Mouse (Mus musculus) urinary bladder, postnatal 25 days (tissue): Measurements from ENCODE around the gene E130308A19Rik.

Experiments used
- DNase-seq: peaks from one replicate; pipeline ENCODE4 v3.0.0; 2022; ENCODE audit warnings: low spot score

E130308A19Rik gene

DNA sequence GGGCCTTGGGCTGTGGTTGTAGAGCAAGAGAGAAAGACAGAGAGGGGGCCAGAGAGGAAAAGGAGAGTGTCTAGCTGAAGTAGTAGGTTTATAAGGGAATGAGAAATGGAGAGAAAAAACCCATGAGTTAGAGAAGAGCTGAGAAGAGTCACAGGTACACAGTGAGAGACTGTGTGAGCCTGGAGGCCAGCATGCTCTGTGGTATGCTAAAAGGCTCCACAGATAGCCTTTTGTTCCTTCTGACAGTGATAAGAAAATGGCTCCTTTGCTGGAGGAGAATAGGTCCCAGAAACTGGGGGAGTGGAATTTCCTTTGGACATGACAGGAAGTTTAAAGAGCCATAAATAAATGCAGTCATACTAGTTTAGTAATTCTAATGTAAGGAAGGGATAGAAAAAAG lies 13.2 kb downstream of the E130308A19Rik start:
- DNase-seq, result no peak

DNA sequence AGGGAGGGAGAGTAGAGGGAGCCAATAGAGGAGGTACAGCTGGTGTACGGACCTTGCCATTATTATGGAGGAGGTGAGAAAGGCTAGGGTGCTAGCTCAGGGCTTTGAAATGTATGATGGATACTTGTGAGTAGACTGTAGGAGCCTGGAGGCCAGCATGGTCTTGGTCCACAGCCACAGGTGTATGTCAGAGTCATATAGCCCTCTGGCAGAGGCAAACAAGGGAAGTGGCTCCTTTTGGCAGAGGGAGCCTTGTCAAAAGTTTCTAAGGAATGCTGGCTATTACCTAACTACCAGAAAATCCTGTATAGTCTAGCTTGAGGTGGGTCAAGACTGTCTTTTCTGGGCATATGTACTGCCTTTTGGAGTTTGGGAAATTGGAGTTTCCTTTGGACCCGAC lies 14.7 kb downstream of the E130308A19Rik start:
- DNase-seq, result no peak

DNA sequence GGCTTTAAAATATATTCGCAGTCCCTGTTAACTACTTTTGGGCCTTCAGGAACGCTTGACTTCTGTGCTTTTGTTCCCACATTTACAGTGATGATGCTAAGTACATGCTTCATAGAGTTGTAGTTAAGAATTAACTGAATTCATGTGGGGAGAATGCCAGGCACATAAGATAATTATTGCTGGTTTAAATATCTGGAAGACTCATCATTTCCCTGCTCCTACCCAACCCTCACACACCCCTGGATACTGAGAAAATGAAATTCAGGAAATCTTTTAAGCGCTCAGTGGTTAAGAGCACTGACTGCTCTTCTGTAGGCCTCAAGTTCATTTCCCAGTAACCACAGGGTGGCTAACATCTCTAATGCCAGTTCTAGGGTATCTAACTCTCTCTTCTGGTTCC lies 16.0 kb downstream of the E130308A19Rik start:
- DNase-seq, result no peak

DNA sequence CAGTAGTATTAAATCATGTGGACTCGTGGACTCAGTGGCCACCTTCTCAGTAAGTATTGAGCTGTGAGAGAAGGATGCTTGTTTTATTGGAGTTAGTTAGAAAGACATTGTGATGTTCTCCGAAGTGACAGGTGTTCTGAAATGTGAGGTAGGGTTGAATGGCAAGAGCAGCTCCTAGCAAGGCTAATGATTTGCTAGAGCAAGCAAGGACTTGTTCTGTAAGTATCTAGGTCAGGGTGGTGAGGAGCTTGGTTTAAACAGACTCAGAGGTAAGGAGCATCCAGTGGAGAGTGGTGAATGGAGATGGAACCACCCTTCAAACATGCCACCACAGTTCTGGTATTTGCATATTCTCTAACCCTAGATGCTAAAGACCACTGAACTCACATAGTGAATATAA lies 16.6 kb downstream of the E130308A19Rik start:
- DNase-seq, result no peak

DNA sequence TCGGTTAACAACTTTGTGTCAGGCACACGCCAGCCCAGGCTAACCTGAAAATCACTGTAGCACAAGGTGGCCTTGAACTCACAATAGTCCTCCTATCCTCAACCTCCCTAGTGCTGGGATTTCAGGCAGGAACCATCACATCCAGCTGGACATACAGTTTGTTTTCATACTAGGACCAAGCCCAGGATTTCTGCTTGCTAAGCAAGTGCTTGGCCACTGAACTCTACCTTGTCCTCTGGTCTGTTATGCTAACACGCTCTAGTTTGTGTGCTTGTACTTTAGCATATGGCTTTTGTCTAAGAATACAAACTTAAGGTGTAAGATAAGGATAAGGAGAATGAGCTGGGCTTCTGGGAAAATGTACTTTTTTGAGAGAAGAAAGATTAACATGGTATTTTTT lies 18.4 kb downstream of the E130308A19Rik start:
- DNase-seq, result no peak

DNA sequence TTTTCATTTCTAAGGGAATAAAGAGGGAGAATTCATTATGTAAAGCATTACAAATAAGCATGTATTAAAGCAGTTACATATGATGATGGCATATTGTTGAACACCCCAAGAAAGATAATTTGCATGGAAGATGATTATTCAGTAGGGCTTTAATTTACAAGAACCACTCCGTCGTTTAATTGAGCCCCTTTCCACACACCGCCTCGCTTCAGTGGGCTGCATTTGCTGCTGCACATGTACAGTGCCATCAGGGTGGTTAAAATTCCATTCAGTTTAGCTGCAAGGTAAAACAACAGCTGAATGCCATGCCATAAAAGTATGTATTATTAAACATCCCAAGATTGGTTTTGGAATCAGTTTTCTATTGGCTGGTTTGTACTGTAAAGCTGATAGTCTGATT lies 19.0 kb downstream of the E130308A19Rik start:
- no peak for DNase-seq

DNA sequence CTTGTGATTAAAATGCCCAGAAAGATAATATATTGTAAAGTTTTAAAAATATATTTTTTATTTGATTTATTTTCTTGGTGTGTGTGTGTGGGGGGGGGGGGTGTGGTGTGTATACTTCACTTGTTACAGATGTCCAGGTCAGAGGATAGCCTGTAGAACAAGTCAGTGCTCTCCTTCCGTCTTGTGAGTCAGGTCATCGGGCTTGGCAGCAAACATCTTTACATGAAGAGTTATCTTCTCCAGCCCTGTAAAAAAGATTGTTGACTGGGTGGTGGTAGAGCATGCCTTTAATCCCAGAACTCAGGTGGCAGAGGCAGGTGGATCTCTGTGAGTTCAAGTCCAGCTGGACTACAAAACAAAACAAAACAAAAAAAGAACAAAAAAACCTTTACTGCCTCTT lies 19.6 kb downstream of the E130308A19Rik start:
- no peak for DNase-seq

DNA sequence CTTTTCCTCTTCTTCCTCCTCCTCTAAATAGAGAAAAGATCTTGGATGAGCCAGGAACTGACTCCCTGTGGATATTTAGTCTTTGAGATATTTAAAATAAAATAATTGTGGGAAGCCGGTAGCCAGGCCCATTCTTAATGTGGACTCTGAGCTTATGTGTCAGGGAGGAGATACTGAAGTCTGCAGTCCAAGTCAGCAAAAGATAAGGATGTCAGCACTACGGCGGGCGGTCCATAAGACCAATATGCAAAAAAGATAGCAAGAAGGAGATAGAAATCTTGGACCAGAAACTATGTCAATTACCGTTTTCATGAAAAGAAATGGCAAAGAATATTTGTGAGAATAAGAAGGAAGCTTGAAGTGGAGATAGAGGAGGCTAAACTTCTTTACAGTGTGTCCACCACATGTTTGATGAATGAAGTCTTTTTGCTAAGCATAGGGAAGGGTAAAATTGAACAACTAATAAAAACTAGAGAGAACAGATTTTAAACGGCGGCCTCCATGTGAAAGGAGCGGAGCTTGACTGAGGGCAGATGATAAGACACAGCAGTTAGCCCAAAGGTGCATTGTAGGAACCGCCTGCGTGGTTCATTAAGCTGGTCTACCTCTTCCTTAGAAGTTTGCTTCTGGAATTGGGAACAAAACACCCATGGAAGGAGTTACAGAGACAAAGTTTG lies 20.1 kb downstream of the E130308A19Rik start:
- no peak for DNase-seq

DNA sequence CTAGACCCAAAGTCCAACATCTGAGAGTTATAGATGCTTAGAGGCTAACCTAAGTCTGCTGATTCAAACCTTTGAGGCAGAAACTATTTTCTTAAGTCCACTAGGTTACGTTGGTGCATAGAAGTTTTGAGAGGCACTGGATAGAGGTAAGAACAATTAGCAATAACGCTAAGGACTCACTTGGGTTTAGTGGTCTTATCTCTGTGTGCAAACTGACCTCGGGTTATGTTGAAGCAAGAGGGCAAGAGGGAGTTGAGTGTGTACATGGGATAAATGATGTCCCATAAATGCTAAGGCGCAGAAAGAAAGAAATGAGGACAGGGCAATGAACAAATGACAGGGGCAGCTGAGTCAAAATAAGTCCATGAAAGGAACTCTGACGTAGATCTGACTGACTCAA lies 23.1 kb downstream of the E130308A19Rik start:
- DNase-seq, result no peak

DNA sequence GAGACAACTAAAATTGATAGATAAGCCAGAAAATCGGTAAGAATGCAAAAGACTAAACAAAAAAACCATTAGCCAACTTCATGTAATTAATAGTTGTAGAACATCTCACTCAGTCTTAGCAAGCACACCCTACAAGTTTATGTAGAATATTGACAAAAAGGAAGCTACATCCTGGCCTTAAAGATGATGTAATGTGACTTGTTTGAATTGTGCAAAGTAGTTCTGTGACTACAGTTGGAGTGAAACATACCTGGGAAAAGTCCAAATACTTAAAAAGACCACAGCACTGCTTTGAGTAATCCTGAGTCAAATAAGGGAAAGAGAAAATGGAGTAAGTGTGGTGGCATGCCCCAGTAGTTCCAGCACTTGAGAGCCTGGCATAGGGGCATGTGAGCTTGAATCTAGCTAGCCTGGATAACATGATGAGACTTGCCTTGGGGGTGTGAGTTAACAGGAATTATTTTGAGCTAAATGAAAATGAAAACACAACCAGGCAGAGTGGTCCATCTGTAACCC lies 26.2 kb downstream of the E130308A19Rik start:
- DNase-seq, result no peak

DNA sequence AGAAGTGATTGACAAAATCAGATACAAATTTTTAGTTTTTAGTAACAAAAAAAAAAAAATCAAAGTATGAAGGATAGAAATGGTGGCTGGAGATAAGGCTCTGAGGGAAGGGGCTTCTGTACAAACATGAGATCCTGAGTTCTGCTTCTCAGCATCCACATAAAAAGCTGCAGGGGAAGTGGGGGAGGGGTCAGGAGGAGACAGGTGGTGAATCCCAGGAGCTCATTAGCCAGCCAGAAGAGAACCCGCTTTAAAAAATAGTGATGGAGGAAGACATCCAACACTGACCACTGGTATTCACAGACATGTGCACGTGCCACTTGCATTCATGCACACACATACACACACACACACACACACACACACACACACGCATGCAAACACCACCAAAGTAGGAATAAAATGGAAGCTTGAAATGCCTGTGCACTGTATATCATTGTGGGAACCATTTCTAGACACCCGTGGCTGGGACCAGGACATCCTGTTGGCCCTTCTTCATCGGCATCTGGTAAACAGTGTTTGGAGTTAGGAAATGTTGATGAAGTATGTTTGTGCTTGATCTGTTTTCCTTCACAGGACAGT lies 30.1 kb downstream of the E130308A19Rik start:
- DNase-seq, result no peak

DNA sequence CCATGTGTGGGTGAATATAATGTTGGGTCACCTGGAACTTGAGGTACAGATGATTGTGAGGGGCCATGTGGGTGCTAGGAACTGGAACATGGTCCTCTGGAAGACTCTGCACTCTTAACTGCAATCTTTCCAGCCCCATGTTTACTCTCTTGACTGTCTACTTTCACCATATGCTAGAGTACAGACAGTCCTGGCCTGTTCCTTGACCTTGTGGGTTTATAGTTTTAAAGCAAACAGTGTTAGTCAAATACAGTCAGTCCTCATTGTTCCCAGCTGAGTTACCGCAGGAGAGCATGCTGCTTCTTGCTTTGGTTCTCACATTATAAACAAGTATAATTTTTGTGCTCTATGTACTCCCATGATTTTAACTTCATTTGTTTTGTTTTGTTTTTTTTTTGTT lies 36.2 kb downstream of the E130308A19Rik start:
- DNase-seq, result no peak

DNA sequence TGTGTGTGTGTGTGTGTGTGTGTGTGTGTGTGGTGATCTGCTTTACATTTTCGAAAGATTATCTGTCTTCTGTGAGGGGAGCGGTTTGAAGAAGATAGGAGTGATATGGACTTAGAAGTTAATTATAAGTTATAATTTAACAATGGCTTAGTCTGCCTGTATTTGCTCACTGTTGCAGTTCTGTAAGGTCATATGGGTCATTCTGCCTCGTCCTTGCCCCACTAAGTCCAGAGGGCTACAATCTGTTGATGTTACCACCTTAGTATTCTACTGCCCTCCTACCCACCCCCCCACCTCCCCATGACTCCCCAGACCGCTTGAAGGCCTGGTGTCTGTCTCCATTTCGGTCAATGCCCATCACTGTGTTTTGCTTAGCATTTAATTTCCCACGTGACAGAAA lies 37.4 kb downstream of the E130308A19Rik start:
- DNase-seq, result no peak

DNA sequence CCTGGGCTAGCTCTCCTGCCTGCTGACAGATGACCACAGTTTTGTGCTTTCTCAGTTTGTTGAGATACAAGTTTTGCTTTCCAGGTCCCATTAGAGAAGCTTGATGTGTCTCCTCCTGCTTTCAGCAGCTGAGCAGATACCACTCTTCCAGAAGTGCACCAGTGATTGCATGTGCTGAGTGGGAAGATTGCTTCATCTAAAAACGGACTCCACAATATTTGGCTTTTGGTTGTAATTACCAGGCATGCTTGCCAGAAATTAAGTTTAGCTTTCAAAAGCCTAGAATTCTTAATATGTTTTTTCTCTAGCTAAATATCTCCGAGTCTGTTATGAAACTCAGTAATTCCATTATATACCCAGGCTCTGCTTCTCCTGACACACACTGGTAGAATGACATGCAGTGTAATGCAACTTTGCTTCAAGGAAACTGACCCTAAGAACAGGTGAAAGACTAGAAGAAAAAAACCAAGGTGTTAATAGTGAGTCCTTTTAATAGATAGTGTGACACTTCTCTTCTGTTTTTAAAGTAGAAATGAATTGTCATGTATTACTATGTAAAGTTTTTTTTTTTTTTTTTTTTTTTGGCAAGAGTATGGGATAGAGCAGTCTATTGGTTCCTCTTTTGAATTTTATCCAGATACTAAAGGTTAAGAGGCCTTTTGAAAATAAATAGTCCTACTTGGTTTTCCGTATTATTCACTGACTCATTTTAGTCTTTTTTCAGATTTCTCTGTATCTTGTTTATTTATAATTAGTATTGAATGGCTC lies 40.7 kb downstream of the E130308A19Rik start:
- DNase-seq, result no peak

DNA sequence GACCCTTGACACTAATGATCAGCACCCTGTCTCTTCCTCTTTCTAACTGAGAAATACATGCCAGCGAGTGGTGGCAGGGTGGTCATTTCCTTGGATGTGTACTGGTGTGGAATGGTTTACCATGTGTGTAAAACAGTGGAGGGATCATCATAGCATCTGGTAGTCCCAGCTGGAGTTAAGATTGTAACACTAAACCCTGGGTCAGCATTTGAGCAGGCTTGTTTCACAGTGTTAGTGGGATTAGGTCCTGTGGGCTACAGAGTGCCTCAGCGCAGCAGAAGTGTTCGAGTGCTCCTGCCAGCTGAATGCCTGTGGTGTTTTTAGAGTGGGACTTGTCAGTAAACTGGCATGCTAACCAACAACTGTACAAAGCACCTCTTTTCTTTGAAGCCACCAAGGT lies 42.0 kb downstream of the E130308A19Rik start:
- DNase-seq, result no peak

DNA sequence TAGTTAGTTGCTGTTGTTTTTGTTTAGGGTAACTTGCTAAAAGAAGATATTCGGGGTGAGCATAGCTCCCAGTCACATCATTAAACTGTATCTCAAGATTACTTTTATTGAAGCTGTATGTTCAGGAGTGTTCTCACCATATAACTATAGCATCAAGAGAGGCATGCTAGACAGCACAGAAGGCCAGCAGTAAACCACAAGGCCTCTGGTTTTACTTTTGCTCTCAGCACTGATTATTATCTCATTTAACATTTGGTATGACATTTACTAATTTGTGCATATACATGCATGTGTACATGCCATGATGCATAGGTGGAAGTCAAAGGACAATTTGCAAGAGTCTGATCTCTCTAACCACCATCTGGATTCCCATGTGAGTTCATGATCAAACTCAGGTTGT lies 43.1 kb downstream of the E130308A19Rik start:
- DNase-seq, result no peak

DNA sequence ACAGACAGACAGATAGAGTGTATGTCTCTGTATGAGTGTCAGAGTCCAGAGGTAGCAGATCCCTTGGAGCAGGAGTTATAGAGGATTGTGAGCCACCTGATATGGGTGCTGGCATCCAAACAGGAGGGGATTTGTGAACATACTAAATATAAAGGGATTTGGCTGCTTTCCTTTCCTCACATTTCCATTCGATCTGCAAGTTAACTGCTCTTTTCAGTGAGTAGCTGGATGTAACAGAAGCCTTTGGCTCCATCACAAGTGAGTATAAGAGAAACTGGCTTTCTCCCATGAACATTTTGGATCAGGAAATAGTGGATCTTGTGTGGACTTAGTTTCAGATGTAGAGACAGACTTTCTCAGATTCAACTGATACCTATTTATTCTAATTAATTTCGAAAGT lies 44.0 kb downstream of the E130308A19Rik start:
- no peak for DNase-seq

DNA sequence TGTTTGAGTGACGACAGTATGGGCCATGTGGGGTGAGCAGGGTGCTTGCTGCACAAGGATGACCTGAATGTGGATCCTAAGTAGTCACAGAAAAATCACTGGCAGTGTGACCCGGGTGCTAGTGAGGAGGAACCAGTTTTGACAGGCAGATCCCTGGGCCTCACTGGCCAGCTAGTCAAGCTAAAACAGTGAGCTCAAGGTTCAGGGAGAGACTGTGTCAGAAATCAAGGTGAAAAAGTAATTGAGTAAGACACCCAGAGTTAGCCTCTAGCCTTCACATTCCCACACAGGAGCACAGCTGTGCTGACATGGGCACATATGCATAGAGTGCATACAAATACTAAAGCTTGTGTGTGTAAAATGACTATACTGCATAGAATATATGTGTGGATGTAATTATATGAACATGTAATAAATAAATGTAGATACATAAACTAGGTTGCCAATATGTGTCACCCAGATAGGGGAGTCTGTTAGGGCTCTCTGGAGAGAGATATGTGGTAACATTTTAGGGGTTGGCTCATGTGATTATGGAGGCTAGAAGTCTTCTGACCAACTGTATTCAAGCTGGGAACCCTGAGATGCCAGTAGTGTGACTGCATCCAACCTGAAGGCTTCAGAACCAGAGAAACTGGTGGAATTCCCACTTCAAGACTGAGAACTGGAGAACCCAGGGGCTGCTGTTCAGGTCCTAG lies 47.6 kb downstream of the E130308A19Rik start:
- DNase-seq, result no peak

DNA sequence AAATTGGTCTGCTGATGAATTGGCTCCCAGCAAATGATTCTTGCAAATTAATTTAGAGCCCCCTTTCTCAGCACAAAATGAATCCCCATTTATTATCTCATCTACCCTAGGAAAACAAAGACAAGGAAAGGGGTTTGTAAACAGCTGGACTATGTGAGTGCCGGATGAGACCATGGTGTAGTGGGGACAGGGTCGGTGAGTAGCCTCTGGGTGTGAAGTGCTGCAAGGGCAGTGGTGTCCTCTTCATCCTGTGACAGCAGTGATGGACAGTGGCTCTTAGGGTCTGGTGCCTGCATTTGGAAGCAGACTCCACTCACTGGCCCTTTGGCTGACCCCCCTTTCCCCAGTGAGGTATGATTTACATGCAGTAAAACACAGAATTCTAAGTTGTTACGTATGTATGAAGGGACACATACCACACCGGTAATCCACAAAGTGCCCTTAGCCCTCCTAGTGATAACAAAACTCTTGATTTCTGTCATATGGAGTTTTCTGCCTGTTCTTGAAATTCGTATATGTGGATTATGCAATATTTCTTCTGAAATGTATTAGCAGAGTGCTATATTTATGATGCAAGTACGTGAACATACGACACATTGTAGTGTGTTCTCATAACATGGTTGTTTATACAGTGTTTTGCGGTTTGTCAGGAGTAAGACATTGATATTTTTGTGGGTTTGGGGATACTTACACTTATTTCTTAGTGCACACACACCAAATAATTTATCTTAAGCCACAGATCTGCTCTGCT lies 49.1 kb downstream of the E130308A19Rik start:
- DNase-seq, result no peak

DNA sequence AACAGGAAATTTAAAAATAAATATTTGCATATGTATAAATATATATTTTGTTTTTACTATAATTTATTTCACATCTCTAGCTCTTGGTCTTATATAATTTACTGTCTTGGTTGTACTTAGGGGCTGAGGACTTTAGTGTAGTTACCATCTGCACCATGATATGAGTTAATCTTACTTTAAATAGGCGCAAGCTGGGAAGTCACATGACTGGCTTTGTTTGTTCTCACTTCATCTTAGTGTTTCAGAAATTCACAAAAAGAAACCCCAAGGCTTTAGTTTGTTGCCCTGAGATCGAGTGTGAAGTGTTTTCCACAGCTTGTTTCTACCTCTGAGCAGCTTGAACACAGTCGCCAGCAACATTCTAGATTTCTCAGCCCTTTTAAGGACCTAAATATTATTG lies 49.7 kb downstream of the E130308A19Rik start:
- DNase-seq, result no peak

DNA sequence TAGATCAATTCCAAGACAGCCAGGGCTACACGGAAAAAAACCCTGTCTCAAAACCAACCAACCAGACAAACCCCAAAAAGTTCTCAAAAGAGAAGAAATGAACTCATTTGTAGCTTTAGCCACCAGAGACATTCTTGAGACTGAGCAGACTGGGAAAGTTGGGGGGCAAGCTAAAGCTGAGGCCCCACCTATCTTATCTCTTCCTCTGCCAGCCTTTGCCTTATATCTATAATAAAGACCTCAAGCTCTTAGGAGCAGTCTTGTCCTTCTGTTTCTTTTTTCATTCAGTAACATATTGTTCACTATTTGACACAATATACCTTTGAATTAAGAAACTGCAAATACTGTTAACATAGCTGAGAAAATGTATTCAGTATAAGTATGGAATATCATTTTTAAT lies 55.4 kb downstream of the E130308A19Rik start:
- DNase-seq, result no peak

DNA sequence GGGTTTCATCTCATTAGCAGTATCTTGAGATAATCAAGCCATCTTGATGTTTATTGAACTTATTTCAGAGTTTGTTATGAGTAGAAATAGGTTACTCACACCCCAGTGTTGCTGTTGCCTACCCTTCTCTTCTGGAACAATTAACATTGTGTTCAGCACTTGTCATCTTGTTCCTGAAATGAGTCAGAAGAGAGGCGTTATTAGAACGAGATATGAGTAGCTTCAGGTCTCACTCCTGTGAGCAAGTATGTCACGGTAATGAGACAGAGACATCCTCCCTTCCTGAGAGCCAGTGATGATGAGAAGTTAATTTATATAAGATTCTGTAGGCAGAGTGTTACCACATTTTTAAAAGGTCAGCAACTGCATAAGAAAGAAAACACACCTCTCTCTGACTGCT lies 56.5 kb downstream of the E130308A19Rik start:
- no peak for DNase-seq
